Mouse (Mus musculus): ENCODE measurements around the gene Klhdc7b. TPM values are rescaled to one million over a fixed set of nuclear protein-coding genes. Genes with fewer than 3 reads are reported as not detected.

The Klhdc7b gene
- polyA plus RNA-seq, 1 experiment from 2014 or later = not detected

DNA sequence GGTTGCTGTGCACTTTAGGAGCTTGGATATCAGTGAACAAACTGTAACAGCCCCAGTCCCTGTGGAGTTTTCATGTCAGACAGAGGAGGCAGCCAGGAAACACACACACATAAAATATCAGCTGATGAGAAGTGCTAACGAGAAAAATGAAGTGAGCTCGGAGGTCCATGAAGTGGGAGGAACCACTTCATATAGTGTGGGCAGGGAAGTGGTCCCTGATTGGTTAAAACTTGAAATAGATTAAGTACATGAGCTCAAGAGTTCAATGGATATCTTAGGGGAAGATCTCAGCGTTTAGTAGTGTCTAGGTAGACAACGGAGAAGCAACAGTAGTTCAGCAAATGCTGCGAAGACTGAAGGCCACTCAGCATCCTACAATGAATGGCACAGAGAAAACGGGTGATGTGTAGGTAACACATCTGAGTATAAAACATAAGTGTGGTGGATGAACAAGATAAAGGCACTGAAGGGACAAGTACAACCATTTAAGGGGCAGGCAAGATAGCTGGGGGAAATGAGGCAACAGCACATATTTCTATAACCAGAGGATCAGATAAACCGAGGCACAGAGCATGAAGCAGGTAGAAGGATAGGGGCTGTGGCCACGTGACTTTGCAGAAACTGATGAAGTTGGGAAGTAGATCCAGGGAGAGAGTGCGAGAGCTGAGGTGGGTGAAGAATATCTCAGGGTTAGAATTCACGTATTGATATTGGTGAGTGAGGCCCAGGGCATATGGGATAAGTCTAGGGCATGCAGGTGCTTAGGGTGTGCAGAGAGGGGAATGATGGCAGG lies 20.3 kb downstream of the Klhdc7b start:
- Histone ChIP-seq H3K4me1 (replicated peaks) (no peaks in the 10 kb centered on the region), H3K9me3 (peaks cover 16% of the 10 kb centered on the region; the same call in 1 of the 2 replicates), H3K36me3 (no peaks in the 10 kb centered on the region), H3K9ac (no peak overlapping the region), H3K27me3 (no peaks in the 10 kb centered on the region), H3K27ac (replicated peaks) (no peak overlapping the region), H3K4me3 (no peak overlapping the region), H3K4me2 (no peak overlapping the region)
- ATAC-seq (ENCODE audit: low read depth) = no peak
- WGBS = 84% methylated on average over 10 of the region's 10 CpGs

DNA sequence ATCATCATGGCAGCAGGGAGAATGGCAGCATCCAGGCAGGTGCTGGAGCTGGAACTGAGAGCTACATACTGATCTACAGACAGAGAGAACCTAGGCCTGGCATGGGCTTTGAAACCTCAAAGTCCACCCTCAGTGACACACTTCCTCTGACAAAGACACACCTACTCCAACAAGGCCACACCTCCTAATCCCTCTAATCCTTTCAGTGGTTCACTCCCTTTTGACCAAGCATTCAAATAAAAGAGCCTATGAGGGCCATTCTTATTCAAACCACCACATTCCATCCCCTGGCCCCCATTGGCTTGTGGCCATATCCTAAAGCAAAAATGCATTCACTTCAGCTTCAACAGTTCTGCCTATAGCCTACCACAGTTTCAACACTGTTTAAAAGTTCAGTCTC lies 22.0 kb downstream of the Klhdc7b start:
- H3K9ac ChIP-seq = no peak overlapping the region
- H3K4me3 ChIP-seq = no peak overlapping the region
- H3K27ac ChIP-seq (replicated peaks) = no peak overlapping the region
- peaks cover 16% of the 10 kb centered on the region; the same call in 1 of the 2 replicates for H3K9me3 ChIP-seq
- H3K4me1 ChIP-seq (replicated peaks) = no peaks in the 10 kb centered on the region
- H3K27me3 ChIP-seq = no peaks in the 10 kb centered on the region
- H3K4me2 ChIP-seq = no peak overlapping the region
- ATAC-seq (ENCODE audit: low read depth) = no peak
- no peaks in the 10 kb centered on the region for H3K36me3 ChIP-seq

DNA sequence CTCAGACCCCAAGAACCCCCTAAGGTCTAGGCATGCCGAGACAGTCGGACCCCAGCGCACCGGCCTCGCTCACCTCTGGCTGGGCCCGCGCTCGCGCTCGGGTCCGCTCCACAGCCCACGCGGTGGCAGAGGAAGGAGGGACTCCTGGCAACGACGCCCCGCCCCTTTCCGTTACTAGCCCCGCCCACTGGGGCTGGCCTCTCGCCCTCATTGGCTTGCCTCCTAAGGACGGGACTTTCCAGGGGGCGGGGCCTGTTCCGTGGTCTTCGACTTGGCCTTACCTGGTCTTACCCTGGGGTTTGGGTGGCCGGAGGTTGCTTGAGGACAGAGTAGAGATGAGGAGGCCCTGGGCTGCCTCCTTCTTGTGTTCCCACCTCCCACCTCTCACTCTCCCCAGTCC lies 25.4 kb downstream of the Klhdc7b start, which contains the start of gene Syce3:
Gene Syce3, minus strand, starts transcription at position 386 of the 400 bp plus-strand sequence.
- no peaks in the 10 kb centered on the region for H3K4me1 ChIP-seq (replicated peaks)
- H3K36me3 ChIP-seq = no peaks in the 10 kb centered on the region
- peaks cover 16% of the 10 kb centered on the region; the same call in 1 of the 2 replicates for H3K9me3 ChIP-seq
- H3K9ac ChIP-seq = no peak within 1 kb of the TSS
- no peaks in the 10 kb centered on the region for H3K27me3 ChIP-seq
- no peak within 1 kb of the TSS for H3K4me2 ChIP-seq
- WGBS = 82% methylated on average over 24 of the region's 24 CpGs
- H3K27ac ChIP-seq (replicated peaks) = no peak within 1 kb of the TSS
- no peak within 1 kb of the TSS for H3K4me3 ChIP-seq
- ATAC-seq (ENCODE audit: low read depth) = no peak

DNA sequence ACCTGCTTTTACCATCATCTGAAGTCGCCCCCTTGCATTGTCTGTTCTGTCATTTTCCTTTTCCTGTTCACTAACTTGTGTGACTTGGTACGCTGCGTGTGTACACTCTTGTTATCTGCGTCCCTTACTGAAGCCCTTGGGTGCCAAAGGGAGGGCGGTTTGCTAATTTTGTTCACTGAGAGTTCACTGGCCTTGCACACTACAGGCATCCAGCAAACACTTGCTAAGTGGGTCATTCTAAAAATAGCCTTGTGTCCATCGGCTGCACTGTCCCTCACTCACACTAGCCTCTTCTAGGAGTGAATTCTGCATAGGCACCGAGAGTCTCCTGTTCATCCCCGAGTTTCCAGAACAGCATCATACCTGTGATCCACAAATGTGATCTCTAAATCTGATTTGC lies 30.6 kb downstream of the Klhdc7b start:
- H3K27me3 ChIP-seq = no peaks in the 10 kb centered on the region
- no peaks in the 10 kb centered on the region for H3K4me1 ChIP-seq (replicated peaks)
- no peak overlapping the region for H3K4me2 ChIP-seq
- peaks cover 42% of the 10 kb centered on the region for H3K36me3 ChIP-seq
- no peak overlapping the region for H3K9ac ChIP-seq
- no peaks in the 10 kb centered on the region for H3K9me3 ChIP-seq
- WGBS = 93% methylated on average over 8 of the region's 8 CpGs
- no peak overlapping the region for H3K27ac ChIP-seq (replicated peaks)
- no peak for ATAC-seq (ENCODE audit: low read depth)
- H3K4me3 ChIP-seq = no peak overlapping the region

DNA sequence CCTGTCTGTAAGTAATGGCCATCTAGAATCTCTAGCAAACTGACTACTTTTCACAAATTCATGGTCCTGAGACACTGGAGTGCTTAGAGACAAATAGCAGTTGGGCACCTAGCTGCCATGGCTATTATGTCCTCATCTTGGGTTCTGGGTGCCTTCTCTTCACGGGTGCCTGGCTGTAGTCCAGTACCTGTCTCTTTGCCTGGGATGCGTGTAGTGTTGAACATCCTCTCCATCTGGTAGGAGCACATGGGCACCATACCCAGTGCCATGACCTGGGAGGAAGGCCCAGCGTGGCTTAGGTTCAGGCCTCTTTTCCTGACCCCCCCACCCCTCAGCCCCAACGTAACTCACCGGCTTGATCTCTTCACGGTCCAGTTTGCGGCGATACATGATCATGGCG lies 37.2 kb downstream of the Klhdc7b start:
- Histone ChIP-seq H3K4me1 (replicated peaks) (0 out of 2 replicates have a peak, but pooled peaks cover 2% of the 10 kb centered on the region), H3K4me3 (no peak overlapping the region), H3K9ac (no peak overlapping the region), H3K36me3 (peaks cover 84% of the 10 kb centered on the region), H3K4me2 (no peak overlapping the region), H3K27ac (replicated peaks) (no peak overlapping the region), H3K27me3 (no peaks in the 10 kb centered on the region), H3K9me3 (no peaks in the 10 kb centered on the region)
- ATAC-seq (ENCODE audit: low read depth) = no peak
- WGBS = 93% methylated on average over 9 of the region's 9 CpGs

DNA sequence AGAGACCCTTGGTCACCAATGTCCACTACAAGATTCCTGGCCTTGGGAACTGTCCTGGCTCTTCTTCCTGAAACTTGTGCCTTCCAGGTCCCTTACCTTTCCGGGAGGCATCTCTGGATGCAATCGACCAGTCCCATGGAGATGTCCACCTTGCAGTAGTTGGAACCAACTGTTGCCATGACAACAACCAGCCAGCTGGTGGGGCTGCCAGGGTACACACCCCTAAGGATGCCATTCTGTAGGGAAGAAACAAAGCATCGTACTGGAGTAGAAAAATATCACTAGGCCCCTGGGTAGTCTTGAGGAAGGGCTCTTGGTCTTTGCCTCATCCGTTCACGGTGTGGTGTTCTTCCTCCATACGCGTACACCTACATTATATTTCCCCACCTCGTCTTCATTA lies 39.9 kb downstream of the Klhdc7b start:
- Histone ChIP-seq H3K36me3 (peaks cover 67% of the 10 kb centered on the region), H3K4me2 (no peak overlapping the region), H3K4me1 (replicated peaks) (peaks cover 13% of the 10 kb centered on the region), H3K27ac (replicated peaks) (no peak overlapping the region), H3K4me3 (no peak overlapping the region), H3K27me3 (no peaks in the 10 kb centered on the region), H3K9ac (no peak overlapping the region), H3K9me3 (no peaks in the 10 kb centered on the region)
- ATAC-seq (ENCODE audit: low read depth) = no peak
- 83% methylated on average over 8 of the region's 8 CpGs for WGBS

DNA sequence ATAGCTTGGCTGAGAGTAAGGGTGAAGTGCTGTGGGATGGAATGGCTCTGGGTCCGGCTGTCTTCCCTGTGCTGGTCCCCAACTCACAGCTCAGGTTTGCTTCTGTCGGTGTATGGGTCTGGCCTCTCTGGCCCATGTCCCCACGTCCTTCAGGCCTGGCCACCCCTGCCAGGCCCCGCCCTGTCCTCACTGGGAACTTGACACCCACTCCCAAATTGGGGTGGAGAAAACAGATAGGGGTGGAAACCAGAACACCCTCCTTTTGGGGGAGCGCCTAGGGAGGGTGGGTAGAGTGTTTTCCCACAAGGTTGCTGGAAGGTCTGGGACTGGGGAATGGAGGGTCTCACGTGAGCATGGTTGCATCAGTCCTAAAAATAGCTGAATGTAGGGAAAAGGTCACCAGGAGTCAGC lies 41.0 kb downstream of the Klhdc7b start, which contains the start of gene Cpt1b:
Gene Cpt1b, minus strand, starts transcription at position 153 of the 411 bp plus-strand sequence.
- Histone ChIP-seq H3K4me1 (replicated peaks) (peaks cover 20% of the 10 kb centered on the region), H3K27ac (replicated peaks) (no peak within 1 kb of the TSS), H3K36me3 (peaks cover 56% of the 10 kb centered on the region), H3K9me3 (no peaks in the 10 kb centered on the region), H3K4me2 (no peak within 1 kb of the TSS), H3K27me3 (no peaks in the 10 kb centered on the region), H3K9ac (no peak within 1 kb of the TSS), H3K4me3 (no peak within 1 kb of the TSS)
- WGBS = 31% methylated on average over 6 of the region's 6 CpGs
- ATAC-seq (ENCODE audit: low read depth) = no peak

DNA sequence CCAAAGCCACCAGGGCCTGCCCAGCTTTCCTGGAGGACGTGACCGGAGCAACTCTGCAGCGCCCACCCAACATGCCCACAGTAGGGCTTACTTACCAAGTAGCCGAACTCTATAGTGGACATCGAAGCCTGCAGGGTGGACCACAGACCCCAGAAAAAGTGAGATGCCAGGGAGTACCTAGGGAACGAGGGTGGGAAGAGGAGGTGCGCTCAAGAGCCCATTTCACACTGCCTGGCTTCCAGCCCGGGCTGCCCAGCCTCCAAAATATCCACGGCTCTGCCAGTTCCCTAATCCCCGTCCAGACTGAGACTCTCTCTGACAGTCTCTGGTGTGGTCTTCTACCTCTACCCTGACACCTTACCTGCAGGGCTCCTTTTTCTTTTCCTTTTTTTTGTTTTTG lies 42.0 kb downstream of the Klhdc7b start:
- Histone ChIP-seq H3K36me3 (peaks cover 49% of the 10 kb centered on the region), H3K9ac (no peak overlapping the region)
- ATAC-seq (ENCODE audit: low read depth) = no peak

DNA sequence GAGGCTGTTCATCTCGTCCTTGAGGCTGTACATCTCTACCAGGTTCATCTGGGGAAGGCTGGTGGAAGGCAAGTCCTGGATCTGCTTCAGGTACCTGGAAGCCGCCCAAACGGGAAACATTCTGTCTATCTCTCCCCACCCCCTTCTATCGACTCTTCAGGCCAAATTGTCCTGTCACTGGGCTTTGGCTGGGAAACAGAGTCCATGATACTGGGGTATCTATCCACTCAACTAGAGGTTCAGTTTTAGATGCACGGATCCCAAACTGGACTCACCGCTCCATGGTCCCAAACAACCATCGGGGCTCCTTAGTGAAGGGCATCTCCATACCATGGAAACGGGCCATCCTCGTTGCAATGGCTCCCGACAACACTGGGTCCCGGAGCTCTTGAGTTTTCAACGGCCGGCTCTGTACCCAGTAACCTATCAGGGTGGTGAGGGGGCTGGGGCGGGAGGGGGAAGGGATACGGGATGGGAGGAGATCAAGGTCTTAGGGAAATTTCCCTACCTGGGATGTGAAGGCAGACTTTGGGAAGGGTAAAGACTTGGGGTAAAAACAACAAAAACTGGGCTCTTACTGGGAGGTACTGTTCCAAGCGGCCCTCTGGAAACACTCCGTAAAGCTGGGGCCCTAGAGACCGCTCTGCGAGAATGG lies 43.5 kb downstream of the Klhdc7b start:
- H3K9me3 ChIP-seq = no peaks in the 10 kb centered on the region
- ATAC-seq (ENCODE audit: low read depth) = no peak
- H3K4me1 ChIP-seq (replicated peaks) = peaks cover 33% of the 10 kb centered on the region
- H3K4me2 ChIP-seq = peak overlapping the region; percentile 95
- H3K36me3 ChIP-seq = peaks cover 37% of the 10 kb centered on the region
- H3K27me3 ChIP-seq = no peaks in the 10 kb centered on the region
- peak overlapping the region; percentile 77 for H3K4me3 ChIP-seq
- 82% methylated on average over 19 of the region's 19 CpGs for WGBS
- no peak overlapping the region for H3K27ac ChIP-seq (replicated peaks)
- peak overlapping the region; percentile 87 for H3K9ac ChIP-seq

More for the DNA sequence above, 42.0 kb downstream of the Klhdc7b start:
- Histone ChIP-seq H3K4me1 (replicated peaks) (peaks cover 30% of the 10 kb centered on the region), H3K27ac (replicated peaks) (no peak overlapping the region), H3K9me3 (no peaks in the 10 kb centered on the region), H3K27me3 (no peaks in the 10 kb centered on the region), H3K4me3 (no peak overlapping the region), H3K4me2 (no peak overlapping the region)
- 92% methylated on average over 10 of the region's 10 CpGs for WGBS

DNA sequence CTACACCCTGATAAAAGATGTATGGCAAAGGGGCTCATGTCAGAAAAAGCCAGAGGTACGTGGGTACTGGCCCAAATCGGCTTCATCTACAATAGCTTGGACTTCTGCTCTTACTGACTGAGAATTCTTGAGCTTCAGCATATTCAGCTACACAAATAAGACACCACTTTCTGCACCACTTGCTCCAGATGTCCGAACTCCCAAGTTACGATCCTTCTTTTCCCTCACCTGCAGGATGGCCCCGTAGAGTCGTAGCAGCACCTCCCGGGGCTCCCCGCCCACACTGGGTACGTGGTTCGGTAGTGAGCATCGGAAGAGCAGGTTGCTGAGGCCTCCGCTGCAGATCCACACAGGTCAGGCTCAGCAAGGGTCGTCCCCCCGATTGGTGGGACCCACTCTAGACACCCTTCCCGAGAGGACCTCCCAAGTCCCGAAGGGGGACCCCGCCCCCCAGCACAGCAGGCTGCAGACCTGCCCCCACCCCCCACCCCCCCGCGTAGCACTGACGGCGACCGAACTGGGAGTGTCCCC lies 44.2 kb downstream of the Klhdc7b start:
- Histone ChIP-seq H3K9ac (peak overlapping the region; percentile 87), H3K4me1 (replicated peaks) (peaks cover 33% of the 10 kb centered on the region), H3K27me3 (no peaks in the 10 kb centered on the region), H3K4me2 (peak overlapping the region; percentile 95), H3K27ac (replicated peaks) (peak overlapping the region; percentile 96), H3K4me3 (peak overlapping the region; percentile 77), H3K36me3 (peaks cover 31% of the 10 kb centered on the region), H3K9me3 (no peaks in the 10 kb centered on the region)
- ATAC-seq (ENCODE audit: low read depth) = peak; percentile 58
- WGBS = 3% methylated on average over 22 of the region's 22 CpGs

DNA sequence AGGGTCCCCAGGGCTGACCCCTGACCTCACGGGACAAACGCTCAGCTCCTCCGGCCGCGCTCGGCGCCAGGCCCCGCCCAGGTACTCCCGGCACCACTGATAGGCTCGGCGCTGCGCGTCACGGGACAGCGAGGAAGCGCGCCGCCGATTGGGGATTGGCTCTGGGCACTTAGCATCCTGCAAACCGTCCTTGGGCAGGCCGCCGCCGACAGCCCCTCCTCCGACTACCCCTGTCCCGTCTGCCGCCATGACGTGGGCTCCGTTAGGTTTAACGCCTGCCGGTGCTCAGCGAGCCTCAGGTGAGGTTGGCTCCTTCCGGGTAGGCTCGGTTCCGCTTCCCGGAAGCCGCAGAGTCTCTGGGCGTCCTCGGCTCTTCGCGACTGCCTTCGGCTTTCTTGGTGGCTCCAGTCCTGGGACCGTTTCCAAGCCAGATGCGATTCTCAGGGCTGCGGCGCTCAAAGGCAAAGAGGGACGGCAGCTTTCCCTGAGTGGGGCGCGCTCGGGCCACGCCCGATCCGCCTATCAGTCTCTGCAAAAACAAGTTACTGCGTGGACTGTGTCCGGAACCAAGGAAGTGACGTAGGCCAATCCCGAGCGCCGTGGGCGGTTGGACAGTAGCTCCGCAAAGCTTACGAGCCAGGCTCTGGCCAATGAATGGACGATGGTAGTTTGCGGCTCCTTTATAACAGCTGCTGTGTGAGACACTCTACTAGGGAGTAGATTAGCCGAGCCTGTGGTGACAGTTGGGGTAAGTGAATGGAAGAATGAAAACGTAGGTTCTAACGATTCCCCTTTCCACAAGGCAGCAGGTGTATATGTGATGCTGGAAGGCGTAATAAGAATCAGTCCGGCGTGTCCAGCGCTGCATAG lies 44.9 kb downstream of the Klhdc7b start, which contains the start of the genes C730034F03Rik, Gm44502 and Chkb:
Gene C730034F03Rik, plus strand, starts transcription at position 238 of the 870 bp plus-strand sequence.
Gene Gm44502, minus strand, starts transcription at position 345 of the 870 bp plus-strand sequence.
Gene Chkb, minus strand, starts transcription at position 557 of the 870 bp plus-strand sequence.
- H3K27ac ChIP-seq (replicated peaks) = peak within 1 kb of the TSS; percentile 96
- no peaks in the 10 kb centered on the region for H3K9me3 ChIP-seq
- under 1% methylated on average over 70 of the region's 70 CpGs for WGBS
- peak; percentile 95 for ATAC-seq (ENCODE audit: low read depth)
- H3K4me2 ChIP-seq = peak within 1 kb of the TSS; percentile 95
- H3K27me3 ChIP-seq = no peaks in the 10 kb centered on the region
- H3K36me3 ChIP-seq = peaks cover 25% of the 10 kb centered on the region
- H3K9ac ChIP-seq = peak within 1 kb of the TSS; percentile 87
- peaks cover 33% of the 10 kb centered on the region for H3K4me1 ChIP-seq (replicated peaks)
- peak within 1 kb of the TSS; percentile 77 for H3K4me3 ChIP-seq

Data from neural tube, embryonic 13.5 days (tissue).